Mouse (Mus musculus) skeletal muscle tissue, postnatal 0 days (tissue): ENCODE data around the gene Olfr1098. TPM values are rescaled to one million over a fixed set of nuclear protein-coding genes. Genes with fewer than 3 reads are reported as not detected.

Experiments
- polyA plus RNA-seq: library from polyadenylated mRNA; unstranded; fragments of >200 nt; fragmentation: Nextera tagmentation; extraction: Ambion mirVana; gene quantifications from 2 replicates; pipeline ENCODE4 v1.2.1, GENCODE M21; 2015

Gene Olfr1098
- not detected in 2 replicates for polyA plus RNA-seq

GRCm38 (mm10) chr2:86924445-86924844 is at the start of gene Olfr1098:
Olfr1098 (minus strand) TSS chr2:86924545.

GRCm38 (mm10) chr2:86960593-86960992 is 36.2 kb upstream of the Olfr1098 start, which contains the start of gene Olfr1099:
Olfr1099 (minus strand) TSS chr2:86960693.

DNA sequence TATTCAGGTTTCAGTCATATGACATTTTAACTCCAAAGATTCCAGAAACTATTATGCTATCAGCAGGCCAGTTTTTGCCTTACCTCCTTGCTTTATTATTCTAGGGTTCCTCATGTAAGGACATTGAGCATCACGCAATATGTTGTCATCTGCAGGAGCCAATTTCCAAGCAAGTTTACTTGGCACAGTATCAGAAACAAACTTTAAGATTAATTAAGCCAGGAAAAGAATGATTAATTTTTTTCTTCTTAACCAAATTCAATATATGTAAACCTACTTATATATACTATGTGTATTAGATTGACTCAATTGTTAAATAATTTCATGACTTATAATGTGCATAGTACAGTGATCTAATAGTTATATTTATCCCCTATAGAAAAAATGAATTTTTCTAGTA is 32.2 kb downstream of the Olfr1098 start, which contains the start of gene Olfr1097:
Gene Olfr1097 (minus strand): TSS at position 101 of the 400 bp plus-strand sequence.

GRCm38 (mm10) chr2:86874702-86875101 is 49.6 kb downstream of the Olfr1098 start, which contains the start of gene Gm13723:
Gm13723 (minus strand) TSS chr2:86874802.

Other genes starting within 250 kb of the Olfr1098 start
- not detected in 2 replicates for gene Olfr1086, start 244.5 kb downstream of the Olfr1098 start, polyA plus RNA-seq
- not detected in 2 replicates for gene Olfr1087, start 226.2 kb downstream of the Olfr1098 start, polyA plus RNA-seq
- not detected in 2 replicates for gene Olfr1089, start 190.8 kb downstream of the Olfr1098 start, polyA plus RNA-seq
- not detected in 2 replicates for gene Olfr1090, start 165.6 kb downstream of the Olfr1098 start, polyA plus RNA-seq
- gene Olfr1093, start 142.1 kb downstream of the Olfr1098 start, polyA plus RNA-seq: not detected in 2 replicates
- gene Olfr141, start 114.5 kb downstream of the Olfr1098 start, polyA plus RNA-seq: not detected in 2 replicates
- gene Olfr1094, start 99.9 kb downstream of the Olfr1098 start, polyA plus RNA-seq: not detected in 2 replicates
- gene Olfr1095, start 72.8 kb downstream of the Olfr1098 start, polyA plus RNA-seq: not detected in 2 replicates
- gene Gm13723, start 49.7 kb downstream of the Olfr1098 start, polyA plus RNA-seq: not detected in 2 replicates
- gene Olfr1097, start 32.3 kb downstream of the Olfr1098 start, polyA plus RNA-seq: not detected in 2 replicates
- gene Olfr1099, start 36.1 kb upstream of the Olfr1098 start, polyA plus RNA-seq: not detected in 2 replicates
- gene Olfr1100, start 55.4 kb upstream of the Olfr1098 start, polyA plus RNA-seq: not detected in 2 replicates
- not detected in 2 replicates for gene Olfr1101, start 66.7 kb upstream of the Olfr1098 start, polyA plus RNA-seq
- not detected in 2 replicates for gene Olfr1102, start 73.9 kb upstream of the Olfr1098 start, polyA plus RNA-seq
- not detected in 2 replicates for gene Olfr1104, start 102.5 kb upstream of the Olfr1098 start, polyA plus RNA-seq
- gene Olfr1105, start 112.0 kb upstream of the Olfr1098 start, polyA plus RNA-seq: not detected in 2 replicates
- gene Olfr1106, start 127.7 kb upstream of the Olfr1098 start, polyA plus RNA-seq: not detected in 2 replicates
- not detected in 2 replicates for gene Olfr1107, start 151.3 kb upstream of the Olfr1098 start, polyA plus RNA-seq
- gene Olfr1109, start 171.5 kb upstream of the Olfr1098 start, polyA plus RNA-seq: not detected in 2 replicates
- gene Olfr259, start 190.0 kb upstream of the Olfr1098 start, polyA plus RNA-seq: not detected in 2 replicates
- not detected in 2 replicates for gene Olfr1110, start 215.8 kb upstream of the Olfr1098 start, polyA plus RNA-seq
- not detected in 2 replicates for gene Olfr1111, start 228.1 kb upstream of the Olfr1098 start, polyA plus RNA-seq